Mouse (Mus musculus) neural tube, embryonic 13.5 days (tissue): ENCODE results near the gene Rnf10. TPM values are rescaled to one million over a fixed set of nuclear protein-coding genes. Genes with fewer than 3 reads are reported as not detected.

Experiments used
- ATAC-seq: fragments of 200-750 bp; cut with Nextera tagmentation; 2 replicates; pipeline ENCODE4 v1.8.0; 2017; ENCODE audit warnings: low read depth, mild to moderate bottlenecking, moderate TSS enrichment, moderate library complexity
- H3K27ac ChIP-seq: fragments of 300-500 bp; sonication (generic); replicated peaks from 2 replicates; pipeline ENCODE4 v1.5.1; 2015; ENCODE audit warnings: moderate library complexity, mild to moderate bottlenecking, inconsistent platforms
- H3K27me3 ChIP-seq: fragments of 300-500 bp; sonication (generic); 2 replicates; pipeline ENCODE4 v1.6.1; 2015; ENCODE audit warnings: mild to moderate bottlenecking, inconsistent platforms
- H3K36me3 ChIP-seq: fragments of 300-500 bp; sonication (generic); 2 replicates; pipeline ENCODE4 v1.6.1; 2015; ENCODE audit warnings: mild to moderate bottlenecking, inconsistent platforms
- H3K4me1 ChIP-seq: fragments of 300-500 bp; sonication (generic); replicated peaks from 2 replicates; pipeline ENCODE4 v1.6.1; 2015; ENCODE audit warnings: inconsistent platforms
- H3K4me2 ChIP-seq: fragments of 300-500 bp; sonication (generic); 2 replicates; pipeline ENCODE4 v1.6.1; 2015; ENCODE audit warnings: inconsistent platforms, mild to moderate bottlenecking, moderate library complexity
- H3K4me3 ChIP-seq: fragments of 300-500 bp; sonication (generic); 2 replicates; pipeline ENCODE4 v1.5.1; 2015; ENCODE audit warnings: mild to moderate bottlenecking, inconsistent platforms
- H3K9ac ChIP-seq: fragments of 300-500 bp; sonication (generic); 2 replicates; pipeline ENCODE4 v1.6.1; 2015; ENCODE audit warnings: moderate library complexity, mild to moderate bottlenecking, inconsistent platforms
- H3K9me3 ChIP-seq: fragments of 300-500 bp; sonication (generic); 2 replicates; pipeline ENCODE4 v1.6.1; 2016; ENCODE audit warnings: inconsistent platforms
- WGBS: fragments of 180-500 bp; shearing (Covaris S2); methylation state at CpG from one replicate; pipeline ENCODE4 v1.1.7; 2015; 5-methylcytosine and 5-hydroxymethylcytosine counted together
- polyA plus RNA-seq: library from polyadenylated mRNA; unstranded; fragments of >200 nt; fragmentation: Nextera tagmentation; extraction: Ambion mirVana; gene quantifications from 2 replicates; pipeline ENCODE4 v1.2.1, GENCODE M21; 2015

Rnf10 gene
- polyA plus RNA-seq, 1 experiment from 2014 or later, result 185 TPM

GRCm38 (mm10) chr5:115256909-115257546 is 15.7 kb downstream of the Rnf10 start:
- H3K27ac ChIP-seq, result no peak overlapping the region
- peaks cover 55% of the 10 kb centered on the region for H3K36me3 ChIP-seq
- H3K9me3 ChIP-seq, result no peaks in the 10 kb centered on the region
- H3K27me3 ChIP-seq, result no peaks in the 10 kb centered on the region
- no peak for ATAC-seq
- H3K4me1 ChIP-seq, result no peaks in the 10 kb centered on the region; the same call in 1 of the 2 replicates
- 92% methylated on average over 10 of the region's 10 CpGs for WGBS
- no peak overlapping the region for H3K4me3 ChIP-seq
- no peak overlapping the region for H3K4me2 ChIP-seq
- no peak overlapping the region for H3K9ac ChIP-seq

- H3K9ac ChIP-seq, result no peak overlapping the region
- H3K9me3 ChIP-seq, result no peaks in the 10 kb centered on the region
- peaks cover 68% of the 10 kb centered on the region for H3K36me3 ChIP-seq
- H3K4me1 ChIP-seq, result no peaks in the 10 kb centered on the region; the same call in 1 of the 2 replicates
- ATAC-seq, result no peak
- H3K4me2 ChIP-seq, result no peak overlapping the region
- no peak overlapping the region for H3K27ac ChIP-seq
- 82% methylated on average over 1 of the region's 1 CpGs for WGBS
- no peaks in the 10 kb centered on the region for H3K27me3 ChIP-seq
- no peak overlapping the region for H3K4me3 ChIP-seq
These were observed 17.2 kb downstream of the Rnf10 start for GRCm38 (mm10) chr5:115255472-115255871.

GRCm38 (mm10) chr5:115240191-115240590 is 32.5 kb downstream of the Rnf10 start:
- H3K9ac ChIP-seq, result no peak overlapping the region
- no peaks in the 10 kb centered on the region for H3K9me3 ChIP-seq
- no peak overlapping the region for H3K4me3 ChIP-seq
- peaks cover 18% of the 10 kb centered on the region for H3K4me1 ChIP-seq
- H3K27ac ChIP-seq, result no peak overlapping the region
- H3K36me3 ChIP-seq, result peaks cover 56% of the 10 kb centered on the region
- H3K27me3 ChIP-seq, result no peaks in the 10 kb centered on the region
- 88% methylated on average over 11 of the region's 11 CpGs for WGBS
- no peak for ATAC-seq
- no peak overlapping the region for H3K4me2 ChIP-seq

- Histone ChIP-seq H3K4me2 (peak overlapping the region; percentile 93), H3K36me3 (peaks cover 42% of the 10 kb centered on the region), H3K27me3 (peaks cover 6% of the 10 kb centered on the region; the same call in 1 of the 2 replicates), H3K4me3 (peak overlapping the region; percentile 77), H3K9ac (peak overlapping the region; percentile 83), H3K9me3 (no peaks in the 10 kb centered on the region), H3K4me1 (peaks cover 23% of the 10 kb centered on the region), H3K27ac (no peak overlapping the region)
- no peak for ATAC-seq
- 7% methylated on average over 11 of the region's 11 CpGs for WGBS
These were observed 33.9 kb downstream of the Rnf10 start for GRCm38 (mm10) chr5:115238729-115239195.

- Histone ChIP-seq H3K27me3 (peaks cover 9% of the 10 kb centered on the region; the same call in 1 of the 2 replicates), H3K4me2 (peak overlapping the region; percentile 93), H3K36me3 (peaks cover 35% of the 10 kb centered on the region), H3K4me1 (peaks cover 23% of the 10 kb centered on the region), H3K4me3 (peak overlapping the region; percentile 77), H3K9ac (peak overlapping the region; percentile 83), H3K27ac (peak overlapping the region; percentile 76), H3K9me3 (no peaks in the 10 kb centered on the region)
- peak; percentile 79 for ATAC-seq
- WGBS, result under 1% methylated on average over 88 of the region's 88 CpGs
These were observed 34.6 kb downstream of the Rnf10 start for GRCm38 (mm10) chr5:115237803-115238728.

GRCm38 (mm10) chr5:115235786-115236263 is 36.9 kb downstream of the Rnf10 start, which contains the start of gene Pop5:
Gene Pop5, plus strand, starts transcription at chr5:115235836.
- peaks cover 27% of the 10 kb centered on the region for H3K4me1 ChIP-seq
- H3K9me3 ChIP-seq, result no peaks in the 10 kb centered on the region
- H3K27ac ChIP-seq, result peak within 1 kb of the TSS; percentile 75
- H3K4me2 ChIP-seq, result peak within 1 kb of the TSS; percentile 70
- H3K27me3 ChIP-seq, result peaks cover 18% of the 10 kb centered on the region; the same call in 1 of the 2 replicates
- peak within 1 kb of the TSS; percentile 74 for H3K9ac ChIP-seq
- ATAC-seq, result peak; percentile 78
- H3K36me3 ChIP-seq, result peaks cover 12% of the 10 kb centered on the region
- H3K4me3 ChIP-seq, result peak within 1 kb of the TSS; percentile 45
- 1% methylated on average over 21 of the region's 21 CpGs for WGBS

GRCm38 (mm10) chr5:115235323-115235771 is 37.4 kb downstream of the Rnf10 start:
- peak overlapping the region; percentile 75 for H3K27ac ChIP-seq

GRCm38 (mm10) chr5:115234519-115234918 is 38.2 kb downstream of the Rnf10 start:
- no peak for ATAC-seq
- no peak overlapping the region for H3K27ac ChIP-seq
- WGBS, result 55% methylated on average over 6 of the region's 6 CpGs
- H3K4me3 ChIP-seq, result no peak overlapping the region
- no peaks in the 10 kb centered on the region for H3K9me3 ChIP-seq
- H3K27me3 ChIP-seq, result peaks cover 18% of the 10 kb centered on the region; the same call in 1 of the 2 replicates
- peaks cover 27% of the 10 kb centered on the region for H3K4me1 ChIP-seq
- no peak overlapping the region for H3K4me2 ChIP-seq
- no peak overlapping the region for H3K9ac ChIP-seq
- no peaks in the 10 kb centered on the region for H3K36me3 ChIP-seq

More at GRCm38 (mm10) chr5:115235323-115235771, 37.4 kb downstream of the Rnf10 start:
- Histone ChIP-seq H3K27me3 (peaks cover 18% of the 10 kb centered on the region; the same call in 1 of the 2 replicates), H3K9ac (peak overlapping the region; percentile 74), H3K9me3 (no peaks in the 10 kb centered on the region), H3K4me1 (peaks cover 27% of the 10 kb centered on the region), H3K4me3 (peak overlapping the region; percentile 45), H3K4me2 (peak overlapping the region; percentile 70), H3K36me3 (peaks cover 8% of the 10 kb centered on the region)
- peak; percentile 59 for ATAC-seq
- whole genome bisulfite sequencing, result under 1% methylated on average over 45 of the region's 45 CpGs

GRCm38 (mm10) chr5:115233031-115233780 is 39.5 kb downstream of the Rnf10 start:
- H3K27me3 ChIP-seq, result peaks cover 18% of the 10 kb centered on the region; the same call in 1 of the 2 replicates
- no peak overlapping the region for H3K4me2 ChIP-seq
- no peak overlapping the region for H3K27ac ChIP-seq
- H3K4me1 ChIP-seq, result peaks cover 15% of the 10 kb centered on the region
- no peak overlapping the region for H3K9ac ChIP-seq
- H3K9me3 ChIP-seq, result no peaks in the 10 kb centered on the region
- H3K36me3 ChIP-seq, result no peaks in the 10 kb centered on the region
- WGBS, result 92% methylated on average over 14 of the region's 14 CpGs
- no peak for ATAC-seq
- no peak overlapping the region for H3K4me3 ChIP-seq

GRCm38 (mm10) chr5:115232516-115232915 is 40.2 kb downstream of the Rnf10 start:
- ATAC-seq, result no peak
- Histone ChIP-seq H3K9ac (no peak overlapping the region), H3K4me3 (no peak overlapping the region), H3K36me3 (no peaks in the 10 kb centered on the region), H3K9me3 (no peaks in the 10 kb centered on the region), H3K4me1 (peaks cover 14% of the 10 kb centered on the region), H3K27me3 (peaks cover 18% of the 10 kb centered on the region; the same call in 1 of the 2 replicates), H3K4me2 (no peak overlapping the region), H3K27ac (no peak overlapping the region)
- 68% methylated on average over 6 of the region's 6 CpGs for WGBS

- peaks cover 18% of the 10 kb centered on the region; the same call in 1 of the 2 replicates for H3K27me3 ChIP-seq
- WGBS, result 50% methylated on average over 16 of the region's 16 CpGs
These were observed 41.1 kb downstream of the Rnf10 start for GRCm38 (mm10) chr5:115231552-115232120.

More at GRCm38 (mm10) chr5:115231552-115232120, 41.1 kb downstream of the Rnf10 start:
- no peak overlapping the region; the same call in 1 of the 2 replicates for H3K9ac ChIP-seq
- peaks cover 14% of the 10 kb centered on the region for H3K4me1 ChIP-seq
- no peaks in the 10 kb centered on the region for H3K36me3 ChIP-seq
- H3K9me3 ChIP-seq, result no peaks in the 10 kb centered on the region
- no peak for ATAC-seq
- H3K4me3 ChIP-seq, result no peak overlapping the region
- no peak overlapping the region for H3K27ac ChIP-seq
- H3K4me2 ChIP-seq, result no peak overlapping the region
